Mouse (Mus musculus): ENCODE data around the gene Chrm2. TPM values are rescaled to one million over a fixed set of nuclear protein-coding genes. Genes with fewer than 3 reads are reported as not detected.

Chrm2 gene
- polyA plus RNA-seq, 1 experiment from 2014 or later, result 4.1 TPM

- WGBS, result 41% methylated on average over 4 of the region's 4 CpGs
- no peaks in the 10 kb centered on the region for H3K27me3 ChIP-seq (replicated peaks; ENCODE audit: insufficient read depth, low read length)
- ATAC-seq (no peak), DNase-seq (ENCODE audit: low spot score) (no peak)
- no peaks in the 10 kb centered on the region for H3K36me3 ChIP-seq (ENCODE audit: insufficient read depth, low read length)
- no peak for TF ChIP-seq EP300 (IDR thresholded peaks at IDR 0.05)
- TF ChIP-seq CTCF (IDR thresholded peaks at IDR 0.05), result no peak
- H3K9ac ChIP-seq (replicated peaks; ENCODE audit: low read depth), result no peak overlapping the region
- H3K4me2 ChIP-seq (replicated peaks; ENCODE audit: low read depth, low read length), result no peak overlapping the region
- no peaks in the 10 kb centered on the region for H3K4me1 ChIP-seq (ENCODE audit: insufficient read depth, low read depth, low read length)
- no peak overlapping the region for H3K27ac ChIP-seq (ENCODE audit: low read length)
- H3K4me3 ChIP-seq (ENCODE audit: low read depth, low read length), result no peak overlapping the region
- H3K9me3 ChIP-seq (ENCODE audit: low read length), result no peaks in the 10 kb centered on the region
Observed at GRCm38 (mm10) chr6:36528509-36528908, 140.6 kb downstream of the Chrm2 start.

DNA sequence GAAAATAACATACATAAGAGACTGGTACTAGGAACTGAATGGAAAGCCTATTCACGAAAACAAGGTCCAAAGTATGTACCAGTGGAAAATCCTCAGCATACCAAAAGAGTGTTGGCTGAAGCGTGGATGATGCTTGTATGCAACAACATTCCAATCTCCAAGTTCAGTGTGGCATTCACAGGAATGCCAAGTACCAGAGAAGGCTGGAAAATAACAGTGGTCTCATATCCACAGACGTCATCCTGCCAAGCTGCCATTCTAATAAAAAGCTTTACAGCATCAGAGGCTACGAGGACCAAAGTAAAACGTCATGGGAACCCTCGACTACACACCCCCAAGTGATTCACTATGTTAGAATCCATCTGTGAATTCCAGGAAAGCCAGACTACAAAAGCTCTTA lies 153.4 kb downstream of the Chrm2 start:
- no peak overlapping the region for H3K9ac ChIP-seq (replicated peaks; ENCODE audit: low read depth)
- no peaks in the 10 kb centered on the region for H3K9me3 ChIP-seq (ENCODE audit: low read length)
- 64% methylated on average over 6 of the region's 6 CpGs for whole genome bisulfite sequencing
- no peak overlapping the region for H3K4me2 ChIP-seq (replicated peaks; ENCODE audit: low read depth, low read length)
- ATAC-seq (peak; percentile 80), DNase-seq (ENCODE audit: low spot score) (peak; percentile 27)
- peak; percentile 93 for TF ChIP-seq EP300 (IDR thresholded peaks at IDR 0.05)
- TF ChIP-seq CTCF (IDR thresholded peaks at IDR 0.05), result no peak
- no peaks in the 10 kb centered on the region for H3K4me1 ChIP-seq (ENCODE audit: insufficient read depth, low read depth, low read length)
- no peak overlapping the region for H3K27ac ChIP-seq (ENCODE audit: low read length)
- no peaks in the 10 kb centered on the region for H3K27me3 ChIP-seq (replicated peaks; ENCODE audit: insufficient read depth, low read length)
- no peaks in the 10 kb centered on the region for H3K36me3 ChIP-seq (ENCODE audit: insufficient read depth, low read length)
- H3K4me3 ChIP-seq (ENCODE audit: low read depth, low read length), result no peak overlapping the region

GRCm38 (mm10) chr6:36566886-36567285 lies 179.0 kb downstream of the Chrm2 start:
- DNase-seq (ENCODE audit: low spot score), result no peak
- no peak overlapping the region for H3K9ac ChIP-seq (replicated peaks; ENCODE audit: low read depth)
- 75% methylated on average over 2 of the region's 2 CpGs for whole genome bisulfite sequencing
- H3K27me3 ChIP-seq (replicated peaks; ENCODE audit: insufficient read depth, low read length), result no peaks in the 10 kb centered on the region
- no peaks in the 10 kb centered on the region for H3K4me1 ChIP-seq (ENCODE audit: insufficient read depth, low read depth, low read length)
- no peak overlapping the region for H3K27ac ChIP-seq (ENCODE audit: low read length)
- H3K4me3 ChIP-seq (ENCODE audit: low read depth, low read length), result no peak overlapping the region
- H3K4me2 ChIP-seq (replicated peaks; ENCODE audit: low read depth, low read length), result no peak overlapping the region
- no peaks in the 10 kb centered on the region for H3K9me3 ChIP-seq (ENCODE audit: low read length)
- no peak for ATAC-seq
- no peaks in the 10 kb centered on the region for H3K36me3 ChIP-seq (ENCODE audit: insufficient read depth, low read length)
- TF ChIP-seq EP300 (IDR thresholded peaks at IDR 0.05), result no peak
- no peak for TF ChIP-seq CTCF (IDR thresholded peaks at IDR 0.05)

MicroRNAs encoded within 50 kb of the gene (microRNA counts, 519-probe panel; counts per million panel counts)
- microRNA mmu-miR-490, result not detected

Small RNAs within 50 kb of the gene (microRNA-seq; reads per million reads assigned to microRNA genes)
- 38.2 reads per million, percentile 38 among the genes with 10 or more reads in this experiment for gene Mir490
